In genomic region chr7:102249896-102250630, GRCm38 (mm10) we compare ENCODE assay signal across 8 mouse cellular contexts. TPM values are rescaled to one million over a fixed set of nuclear protein-coding genes. Genes with fewer than 3 reads are reported as not detected.
DNase-seq lines count a peak whose midpoint lies in the region; ATAC-seq and TF ChIP-seq lines count a peak whose summit lies in the region.

No protein-coding gene starts in this region.

- TF ChIP-seq CTCF in MEL (IDR thresholded peaks at IDR 0.05 in 2 of 3, conservative IDR thresholded peaks at IDR 0.05 in 1 of 3; ENCODE audit: control insufficient read depth in 1 of 3, insufficient read depth in 1 of 3, low read depth in 2 of 3, low read length in 3 of 3, poor library complexity in 1 of 3, severe bottlenecking in 1 of 3), result no peak

- H3K27me3 ChIP-seq in MEL (ENCODE audit: control insufficient read depth in 1 of 2, insufficient read depth in 2 of 2, low read length in 2 of 2), result no peaks in the 10 kb centered on the region
- H3K27me3 ChIP-seq in forebrain, embryonic 15.5 days, result no peaks in the 10 kb centered on the region

- intact Hi-C loops in heart, postnatal 36 days (cut with DNase I), result loop anchor here (1.0 to 5.0 kb wide), 4 partner anchors 27 to 598 kb away; partner anchors contain the start of genes Nup98 and Pgap2

- peak in 1 of 2 experiments; percentile 23; a peak in 1 of 4 replicates for TF ChIP-seq EP300 in MEL (IDR thresholded peaks at IDR 0.05; ENCODE audit: low read depth in 1 of 2, low read length in 2 of 2)

- ATAC-seq in forebrain, embryonic 15.5 days (replicated peaks), result peak; percentile 78

- TF ChIP-seq RAD21 in MEL (IDR thresholded peaks at IDR 0.05; ENCODE audit: low read depth, low read length), result no peak

- H3K9ac ChIP-seq in MEL (ENCODE audit: control insufficient read depth, low read depth, low read length, poor library complexity, severe bottlenecking), result peak overlapping the region; percentile 97
- peak overlapping the region; percentile 70 for H3K9ac ChIP-seq in forebrain, embryonic 15.5 days (replicated peaks)

- H3K4me2 ChIP-seq in forebrain, embryonic 15.5 days (replicated peaks), result peak overlapping the region; percentile 91

- H3K27ac ChIP-seq in MEL (ENCODE audit: control insufficient read depth, low read depth, low read length), result peak overlapping the region; percentile 99
- peak overlapping the region; percentile 67 for H3K27ac ChIP-seq in forebrain, embryonic 15.5 days (replicated peaks)

- peaks cover 23 to 55% of the 10 kb centered on the region in 2 experiments for H3K4me1 ChIP-seq in MEL (ENCODE audit: control insufficient read depth in 1 of 2, insufficient read depth in 2 of 2, low read length in 2 of 2)
- H3K4me1 ChIP-seq in forebrain, embryonic 15.5 days, result peaks cover 22% of the 10 kb centered on the region

- TF ChIP-seq POLR2A in MEL (IDR thresholded peaks at IDR 0.05; ENCODE audit: control insufficient read depth in 1 of 2, insufficient read depth in 1 of 2, low read depth in 1 of 2, low read length in 2 of 2, poor library complexity in 1 of 2), result peak in 1 of 2 experiments; percentile 56; a peak in 3 of 4 replicates

- peaks cover 57% of the 10 kb centered on the region for H3K79me2 ChIP-seq in MEL (ENCODE audit: control insufficient read depth, insufficient read depth, low read length, poor library complexity)

- no peaks in the 10 kb centered on the region for H3K9me3 ChIP-seq in MEL (replicated peaks; ENCODE audit: insufficient read depth, low read length)
- no peaks in the 10 kb centered on the region for H3K9me3 ChIP-seq in forebrain, embryonic 15.5 days

- under 1% methylated on average over 37 of the region's 49 CpGs for WGBS in forebrain, embryonic 15.5 days

- peaks cover 0 to 50% of the 10 kb centered on the region in 2 experiments; a peak in 2 of 4 replicates for H3K36me3 ChIP-seq in MEL (ENCODE audit: control insufficient read depth in 1 of 2, insufficient read depth in 2 of 2, low read length in 2 of 2)
- no peaks in the 10 kb centered on the region for H3K36me3 ChIP-seq in forebrain, embryonic 15.5 days

- no peak for DNase-seq in MEL (ENCODE audit: low read depth, low spot score)
- peak; percentile 66 to 76 for DNase-seq in cerebellum, adult 18-20 months
- peak; percentile 80 to 86 for DNase-seq in heart, postnatal 36 days
- DNase-seq in layer of hippocampus, postnatal 10 days (ENCODE audit: low spot score in 2 of 2), result peak; percentile 54 to 71
- peak; percentile 73 for DNase-seq in lung, postnatal 25 days (ENCODE audit: low spot score)
- peak; percentile 61 for DNase-seq in ovary, postnatal 14 days (ENCODE audit: low spot score)
- peak; percentile 86 for DNase-seq in thymus, postnatal 14 days

- H3K4me3 ChIP-seq in MEL (ENCODE audit: control insufficient read depth in 1 of 2, insufficient read depth in 1 of 2, low read depth in 2 of 2, low read length in 2 of 2), result peak overlapping the region; percentile 83 to 97
- H3K4me3 ChIP-seq in forebrain, embryonic 15.5 days, result peak overlapping the region; percentile 73

TF ChIP-seq in MEL, 35 proteins besides CTCF, POLR2A, EP300 and RAD21:
- peak; percentile 46; the same call in 1 of the 2 replicates for TF ChIP-seq SIN3A (IDR thresholded peaks at IDR 0.05; ENCODE audit: low read length)
- 0 out of 2 replicates have a peak, but pooled peaks have one; percentile 15 for TF ChIP-seq TBP (IDR thresholded peaks at IDR 0.05; ENCODE audit: low read depth, low read length)
- TF ChIP-seq GATA1 (IDR thresholded peaks at IDR 0.05; ENCODE audit: low read depth, low read length), result no peak
- TF ChIP-seq ELF1 (IDR thresholded peaks at IDR 0.05; ENCODE audit: low read depth, low read length), result peak; percentile 55
- peak; percentile 66 for TF ChIP-seq MAZ (IDR thresholded peaks at IDR 0.05; ENCODE audit: low read depth, low read length)
- peak; percentile 51; the same call in 1 of the 2 replicates for TF ChIP-seq ZMIZ1 (IDR thresholded peaks at IDR 0.05; ENCODE audit: low read depth, low read length)
- peak; percentile 48 for TF ChIP-seq HCFC1 (IDR thresholded peaks at IDR 0.05; ENCODE audit: low read depth, low read length)
- peak; percentile 71 for TF ChIP-seq NELFE (IDR thresholded peaks at IDR 0.05; ENCODE audit: low read depth, low read length)
- TF ChIP-seq TAL1 (IDR thresholded peaks at IDR 0.05; ENCODE audit: low read length), result no peak
- TF ChIP-seq MXI1 (IDR thresholded peaks at IDR 0.05; ENCODE audit: low read depth, low read length), result peak; percentile 23; the same call in 1 of the 2 replicates
TF ChIP-seq in MEL: peak in this region for 8.

RNA-seq across cellular contexts. Expression of gene Rhog, which starts 5.8 kb away (rescaled TPM):
- total RNA-seq in MEL (2012; rRNA removed), result 24.1 and 33.3 TPM in 2 replicates
- polyA plus RNA-seq in MEL (2012; ENCODE audit: insufficient read depth in 1 of 2, insufficient read length in 2 of 2, low read depth in 1 of 2, low replicate concordance in 2 of 2, missing spikeins in 1 of 2), result 100 to 1,000 TPM; 347 to 425 TPM
- 16.7 and 19.6 TPM in 2 replicates for polyA plus RNA-seq in forebrain, embryonic 15.5 days (2015; fragmentation: Nextera tagmentation; extraction: Ambion mirVana)
- total RNA-seq in heart, postnatal 36 days (2021), result 10 to 100 TPM; 24.7 to 35.3 TPM
- 10 to 100 TPM; 15.8 to 16.3 TPM for total RNA-seq in layer of hippocampus, postnatal 10 days (2021)

RNA-seq across cellular contexts. Expression of gene Stim1, which starts 17.5 kb away (rescaled TPM):
- total RNA-seq in MEL (2012; rRNA removed), result 26.1 and 28.2 TPM in 2 replicates
- 10 to 100 TPM in 1 of 2 experiments, not detected in 1; 65.0 TPM for polyA plus RNA-seq in MEL (2012; ENCODE audit: insufficient read depth in 1 of 2, insufficient read length in 2 of 2, low read depth in 1 of 2, low replicate concordance in 2 of 2, missing spikeins in 1 of 2)
- polyA plus RNA-seq in forebrain, embryonic 15.5 days (2015; fragmentation: Nextera tagmentation; extraction: Ambion mirVana), result 9.6 and 11.1 TPM in 2 replicates
- 10 to 100 TPM; 21.8 to 29.7 TPM for total RNA-seq in heart, postnatal 36 days (2021)
- total RNA-seq in layer of hippocampus, postnatal 10 days (2021), result 10 to 100 TPM; 56.7 to 66.1 TPM

RNA-seq across cellular contexts. Expression of gene Pgap2, which starts 40.1 kb away (rescaled TPM):
- total RNA-seq in MEL (2012; rRNA removed), result 21.1 and 29.2 TPM in 2 replicates
- 10 to 100 TPM in 1 of 2 experiments, not detected in 1; 91.1 TPM for polyA plus RNA-seq in MEL (2012; ENCODE audit: insufficient read depth in 1 of 2, insufficient read length in 2 of 2, low read depth in 1 of 2, low replicate concordance in 2 of 2, missing spikeins in 1 of 2)
- 52.9 and 54.1 TPM in 2 replicates for polyA plus RNA-seq in forebrain, embryonic 15.5 days (2015; fragmentation: Nextera tagmentation; extraction: Ambion mirVana)
- total RNA-seq in heart, postnatal 36 days (2021), result 10 to 100 TPM; 67.3 to 73.6 TPM
- 10 to 100 TPM; 29.9 to 34.3 TPM for total RNA-seq in layer of hippocampus, postnatal 10 days (2021)

RNA-seq across cellular contexts. Expression of gene Nup98, which starts 40.1 kb away (rescaled TPM):
- 25.9 and 31.7 TPM in 2 replicates for total RNA-seq in MEL (2012; rRNA removed)
- polyA plus RNA-seq in MEL (2012; ENCODE audit: insufficient read depth in 1 of 2, insufficient read length in 2 of 2, low read depth in 1 of 2, low replicate concordance in 2 of 2, missing spikeins in 1 of 2), result 100 to 1,000 TPM in 1 of 2 experiments, 10 to 100 TPM in 1; 45.2 to 195 TPM
- polyA plus RNA-seq in forebrain, embryonic 15.5 days (2015; fragmentation: Nextera tagmentation; extraction: Ambion mirVana), result 24.2 and 24.7 TPM in 2 replicates
- total RNA-seq in heart, postnatal 36 days (2021), result 10 to 100 TPM; 31.0 to 31.8 TPM
- total RNA-seq in layer of hippocampus, postnatal 10 days (2021), result 10 to 100 TPM; 33.3 to 34.0 TPM
